Mouse (Mus musculus): Measurements from ENCODE around the gene Inha. TPM values are rescaled to one million over a fixed set of nuclear protein-coding genes. Genes with fewer than 3 reads are reported as not detected.
A peak's percentile ranks its signal among the peaks of the same experiment; 100 is the strongest.

Inha gene
- 3.7 and 3.8 TPM in 2 replicates for polyA plus RNA-seq (2015; fragmentation: Nextera tagmentation; extraction: Ambion mirVana)

- Histone ChIP-seq H3K4me2 (replicated peaks; ENCODE audit: low read depth, low read length) (peak within 1 kb of the TSS; percentile 95), H3K27me3 (replicated peaks; ENCODE audit: insufficient read depth, low read length) (no peaks in the 10 kb centered on the region), H3K4me3 (ENCODE audit: low read depth, low read length) (peak within 1 kb of the TSS; percentile 78), H3K9ac (replicated peaks; ENCODE audit: low read depth) (peak within 1 kb of the TSS; percentile 85), H3K36me3 (ENCODE audit: insufficient read depth, low read length) (no peaks in the 10 kb centered on the region), H3K27ac (ENCODE audit: low read length) (peak within 1 kb of the TSS; percentile 90), H3K4me1 (ENCODE audit: insufficient read depth, low read depth, low read length) (peaks cover 7% of the 10 kb centered on the region), H3K9me3 (ENCODE audit: low read length) (no peaks in the 10 kb centered on the region)
- 54% methylated on average over 10 of the region's 10 CpGs for WGBS
- DNase-seq (ENCODE audit: low spot score), result no peak
- ATAC-seq, result no peak
- TF ChIP-seq EP300 (IDR thresholded peaks at IDR 0.05) (no peak), CTCF (IDR thresholded peaks at IDR 0.05) (no peak)
These were observed at the start of gene Inha for GRCm38 (mm10) chr1:75507006-75507405. Gene Inha (plus strand): TSS chr1:75507077.

GRCm38 (mm10) chr1:75457710-75458024, 49.2 kb upstream of the Inha start:
- WGBS, result 7% methylated on average over 5 of the region's 10 CpGs
- H3K36me3 ChIP-seq (ENCODE audit: insufficient read depth, low read length), result no peaks in the 10 kb centered on the region
- peaks cover 4% of the 10 kb centered on the region; the same call in 1 of the 2 replicates for H3K4me1 ChIP-seq (ENCODE audit: insufficient read depth, low read depth, low read length)
- ATAC-seq, result no peak
- no peak overlapping the region for H3K4me2 ChIP-seq (replicated peaks; ENCODE audit: low read depth, low read length)
- H3K9me3 ChIP-seq (ENCODE audit: low read length), result no peaks in the 10 kb centered on the region
- DNase-seq (ENCODE audit: low spot score), result no peak
- no peak overlapping the region for H3K9ac ChIP-seq (replicated peaks; ENCODE audit: low read depth)
- TF ChIP-seq EP300 (IDR thresholded peaks at IDR 0.05) (no peak), CTCF (IDR thresholded peaks at IDR 0.05) (no peak)
- no peak overlapping the region for H3K27ac ChIP-seq (ENCODE audit: low read length)
- no peak overlapping the region for H3K4me3 ChIP-seq (ENCODE audit: low read depth, low read length)
- peaks cover 17% of the 10 kb centered on the region; the same call in 1 of the 2 replicates for H3K27me3 ChIP-seq (replicated peaks; ENCODE audit: insufficient read depth, low read length)

- Histone ChIP-seq H3K27ac (ENCODE audit: low read length) (no peak overlapping the region), H3K4me3 (ENCODE audit: low read depth, low read length) (peak overlapping the region; percentile 21; the same call in 1 of the 2 replicates), H3K36me3 (ENCODE audit: insufficient read depth, low read length) (no peaks in the 10 kb centered on the region), H3K4me1 (ENCODE audit: insufficient read depth, low read depth, low read length) (peaks cover 4% of the 10 kb centered on the region; the same call in 1 of the 2 replicates), H3K27me3 (replicated peaks; ENCODE audit: insufficient read depth, low read length) (peaks cover 13% of the 10 kb centered on the region; the same call in 1 of the 2 replicates), H3K9me3 (ENCODE audit: low read length) (no peaks in the 10 kb centered on the region), H3K9ac (replicated peaks; ENCODE audit: low read depth) (no peak overlapping the region), H3K4me2 (replicated peaks; ENCODE audit: low read depth, low read length) (peak overlapping the region; percentile 50)
- DNase-seq (ENCODE audit: low spot score), result peak; percentile 36
- TF ChIP-seq CTCF (IDR thresholded peaks at IDR 0.05) (no peak; the same call in 1 of the 2 replicates), EP300 (IDR thresholded peaks at IDR 0.05) (no peak)
- peak; percentile 62 for ATAC-seq
- 2% methylated on average over 41 of the region's 42 CpGs for WGBS
These were observed 48.7 kb upstream of the Inha start for GRCm38 (mm10) chr1:75458025-75458788.

GRCm38 (mm10) chr1:75458789-75459684, 47.8 kb upstream of the Inha start:
- Histone ChIP-seq H3K9ac (replicated peaks; ENCODE audit: low read depth) (no peak overlapping the region), H3K27me3 (replicated peaks; ENCODE audit: insufficient read depth, low read length) (peaks cover 15% of the 10 kb centered on the region; the same call in 1 of the 2 replicates), H3K27ac (ENCODE audit: low read length) (no peak overlapping the region), H3K4me2 (replicated peaks; ENCODE audit: low read depth, low read length) (peak overlapping the region; percentile 50), H3K4me1 (ENCODE audit: insufficient read depth, low read depth, low read length) (peaks cover 4% of the 10 kb centered on the region; the same call in 1 of the 2 replicates), H3K9me3 (ENCODE audit: low read length) (no peaks in the 10 kb centered on the region), H3K4me3 (ENCODE audit: low read depth, low read length) (peak overlapping the region; percentile 21; the same call in 1 of the 2 replicates), H3K36me3 (ENCODE audit: insufficient read depth, low read length) (no peaks in the 10 kb centered on the region)
- ATAC-seq (0 out of 2 replicates have a peak, but pooled peaks have one; percentile 12), DNase-seq (ENCODE audit: low spot score) (peak; percentile 42)
- WGBS, result 8% methylated on average over 23 of the region's 23 CpGs
- no peak for TF ChIP-seq CTCF (IDR thresholded peaks at IDR 0.05)
- no peak for TF ChIP-seq EP300 (IDR thresholded peaks at IDR 0.05)

- ATAC-seq (no peak), DNase-seq (ENCODE audit: low spot score) (no peak)
- Histone ChIP-seq H3K27me3 (replicated peaks; ENCODE audit: insufficient read depth, low read length) (peaks cover 15% of the 10 kb centered on the region; the same call in 1 of the 2 replicates), H3K4me3 (ENCODE audit: low read depth, low read length) (no peak overlapping the region), H3K36me3 (ENCODE audit: insufficient read depth, low read length) (no peaks in the 10 kb centered on the region), H3K9me3 (ENCODE audit: low read length) (no peaks in the 10 kb centered on the region), H3K4me1 (ENCODE audit: insufficient read depth, low read depth, low read length) (peaks cover 4% of the 10 kb centered on the region; the same call in 1 of the 2 replicates), H3K9ac (replicated peaks; ENCODE audit: low read depth) (no peak overlapping the region), H3K27ac (ENCODE audit: low read length) (no peak overlapping the region), H3K4me2 (replicated peaks; ENCODE audit: low read depth, low read length) (no peak overlapping the region)
- TF ChIP-seq EP300 (IDR thresholded peaks at IDR 0.05) (no peak), CTCF (IDR thresholded peaks at IDR 0.05) (no peak)
- WGBS, result 48% methylated on average over 7 of the region's 7 CpGs
These were observed 46.6 kb upstream of the Inha start for GRCm38 (mm10) chr1:75460297-75460696.

GRCm38 (mm10) chr1:75462636-75463035, 44.2 kb upstream of the Inha start:
- no peak overlapping the region for H3K4me2 ChIP-seq (replicated peaks; ENCODE audit: low read depth, low read length)
- H3K36me3 ChIP-seq (ENCODE audit: insufficient read depth, low read length), result no peaks in the 10 kb centered on the region
- H3K9me3 ChIP-seq (ENCODE audit: low read length), result no peaks in the 10 kb centered on the region
- TF ChIP-seq EP300 (IDR thresholded peaks at IDR 0.05) (no peak), CTCF (IDR thresholded peaks at IDR 0.05) (no peak)
- 53% methylated on average over 1 of the region's 1 CpGs for WGBS
- H3K4me1 ChIP-seq (ENCODE audit: insufficient read depth, low read depth, low read length), result peaks cover 4% of the 10 kb centered on the region; the same call in 1 of the 2 replicates
- DNase-seq (ENCODE audit: low spot score), result no peak
- 0 out of 2 replicates have a peak, but pooled peaks cover 8% of the 10 kb centered on the region for H3K27me3 ChIP-seq (replicated peaks; ENCODE audit: insufficient read depth, low read length)
- H3K9ac ChIP-seq (replicated peaks; ENCODE audit: low read depth), result no peak overlapping the region
- H3K27ac ChIP-seq (ENCODE audit: low read length), result no peak overlapping the region
- no peak for ATAC-seq
- no peak overlapping the region for H3K4me3 ChIP-seq (ENCODE audit: low read depth, low read length)
